Mouse (Mus musculus) lung, postnatal 0 days (tissue): Measurements from ENCODE around the gene Cand1.

ENCODE experiments used
- CTCF ChIP-seq: IDR thresholded peaks from 2 replicates; pipeline ENCODE4 v1.5.1; 2016; ENCODE audit warnings: antibody characterized with exemption, mild to moderate bottlenecking
- EP300 ChIP-seq: IDR thresholded peaks from 2 replicates; pipeline ENCODE4 v1.6.1; 2016; ENCODE audit warnings: antibody characterized with exemption, mild to moderate bottlenecking, control low read depth

GRCm38 (mm10) chr10:119244146-119244545 is 4.3 kb upstream of the Cand1 start:
- TF ChIP-seq CTCF (no peak), EP300 (no peak)
